Comparison of ENCODE assay signal across 34 mouse cellular contexts in genomic region chr3:86025341-86026137, GRCm38 (mm10). TPM values are rescaled to one million over a fixed set of nuclear protein-coding genes. Genes with fewer than 3 reads are reported as not detected.
A peak's percentile ranks its signal among the peaks of the same experiment; 100 is the strongest.
DNase-seq lines count a peak whose midpoint lies in the region; ATAC-seq and TF ChIP-seq lines count a peak whose summit lies in the region.
"Had no signal": no experiment of that assay in that cellular context is flagged by ENCODE, and none has a peak within 500 bp of the region (broad histone marks: within the 10 kb centered on the region; RNA-seq: fewer than 3 reads in every experiment).

No protein-coding gene starts in this region.

- H3K4me1 ChIP-seq in limb, embryonic 12.5 days (replicated peaks), result peaks cover 38% of the 10 kb centered on the region
- H3K4me1 ChIP-seq in liver, embryonic 11.5 days (replicated peaks; ENCODE audit: control insufficient read depth, insufficient read depth, low read length), result 0 out of 2 replicates have a peak, but pooled peaks cover 3% of the 10 kb centered on the region
- H3K4me1 ChIP-seq: forebrain, embryonic 10.5 days; forebrain, embryonic 13.5 days; hindbrain, embryonic 12.5 days; hindbrain, embryonic 15.5 days; intestine, embryonic 15.5 days had no signal

- no peak overlapping the region for H3K4me2 ChIP-seq in limb, embryonic 12.5 days
- H3K4me2 ChIP-seq in liver, embryonic 11.5 days, result no peak overlapping the region
- H3K4me2 ChIP-seq: forebrain, embryonic 13.5 days; heart, embryonic 13.5 days; hindbrain, embryonic 12.5 days; hindbrain, embryonic 15.5 days; intestine, embryonic 15.5 days had no signal

- peak overlapping the region; percentile 6; the same call in 1 of the 2 replicates for H3K27ac ChIP-seq in layer of hippocampus, adult 2 months
- H3K27ac ChIP-seq in limb, embryonic 12.5 days, result 0 out of 2 replicates have a peak overlapping the region, but pooled peaks have one; percentile 5
- H3K27ac ChIP-seq in liver, embryonic 11.5 days (ENCODE audit: low read depth, low read length), result no peak overlapping the region
- H3K27ac ChIP-seq: forebrain, embryonic 10.5 days; forebrain, embryonic 13.5 days; heart, embryonic 13.5 days; hindbrain, embryonic 12.5 days; hindbrain, embryonic 15.5 days; intestine, embryonic 15.5 days had no signal

- no peaks in the 10 kb centered on the region for H3K36me3 ChIP-seq in limb, embryonic 12.5 days
- no peaks in the 10 kb centered on the region for H3K36me3 ChIP-seq in liver, embryonic 11.5 days (ENCODE audit: control insufficient read depth, insufficient read depth, low read length)
- H3K36me3 ChIP-seq: forebrain, embryonic 10.5 days; G1E; heart, embryonic 13.5 days; hindbrain, embryonic 12.5 days; hindbrain, embryonic 15.5 days; intestine, embryonic 15.5 days had no signal

- H3K27me3 ChIP-seq in limb, embryonic 12.5 days, result no peaks in the 10 kb centered on the region
- no peaks in the 10 kb centered on the region for H3K27me3 ChIP-seq in liver, embryonic 11.5 days (replicated peaks; ENCODE audit: control insufficient read depth, insufficient read depth, low read length)
- H3K27me3 ChIP-seq: forebrain, embryonic 13.5 days; hindbrain, embryonic 12.5 days; hindbrain, embryonic 15.5 days; intestine, embryonic 15.5 days; Patski had no signal

- H3K9ac ChIP-seq in limb, embryonic 12.5 days (replicated peaks), result no peak overlapping the region
- H3K9ac ChIP-seq in liver, embryonic 11.5 days (ENCODE audit: low read depth, low read length), result no peak overlapping the region
- H3K9ac ChIP-seq: forebrain, embryonic 13.5 days; heart, embryonic 13.5 days; hindbrain, embryonic 12.5 days; hindbrain, embryonic 15.5 days; intestine, embryonic 15.5 days had no signal

- no peak for TF ChIP-seq CTCF in layer of hippocampus, adult 2 months (conservative IDR thresholded peaks at IDR 0.05)

- no peak for ATAC-seq in limb, embryonic 12.5 days (ENCODE audit: insufficient number of reproducible peaks, insufficient read depth, low FRiP score, low TSS enrichment, low read depth)
- no peak for ATAC-seq in liver, embryonic 11.5 days (replicated peaks; ENCODE audit: low FRiP score)
- ATAC-seq: activated CD4-positive, CD25-positive, alpha-beta regulatory T cell, adult 4 months; forebrain, embryonic 13.5 days; forebrain, embryonic 16.5 days; intestine, embryonic 15.5 days; Patski had no signal

- no peaks in the 10 kb centered on the region for H3K9me3 ChIP-seq in limb, embryonic 12.5 days
- no peaks in the 10 kb centered on the region for H3K9me3 ChIP-seq in liver, embryonic 11.5 days (ENCODE audit: control insufficient read depth, low read length)
- H3K9me3 ChIP-seq: forebrain, embryonic 10.5 days; forebrain, embryonic 13.5 days; G1E; heart, embryonic 13.5 days; hindbrain, embryonic 12.5 days; hindbrain, embryonic 15.5 days; intestine, embryonic 15.5 days had no signal

- DNase-seq in heart, adult 11 months, result peak; percentile 63
- no peak for DNase-seq in heart, adult 8-10 months (ENCODE audit: low spot score)
- no peak for DNase-seq in layer of hippocampus, adult 2 months (ENCODE audit: low spot score in 2 of 2)
- DNase-seq in layer of hippocampus, postnatal 14 days (ENCODE audit: low spot score in 2 of 2), result no peak
- DNase-seq in R1 (ENCODE audit: low read depth, low spot score), result peak; percentile 96
- DNase-seq in right cerebral cortex, adult 18-20 months, result no peak
- no peak for DNase-seq in liver, embryonic 11.5 days (ENCODE audit: low spot score)
- DNase-seq: adrenal gland, adult 8-10 months; adrenal gland, postnatal 25 days; B cell, adult 2 months; cerebellum, adult 11-12 months; cerebellum, adult 8-10 months; cerebellum, postnatal 14 days; gastrocnemius, postnatal 10 days; gastrocnemius, postnatal 36 days had no signal

- WGBS in limb, embryonic 12.5 days, result 95% methylated on average over 20 of the region's 20 CpGs
- 91% methylated on average over 20 of the region's 20 CpGs for WGBS in liver, embryonic 11.5 days

- no peak overlapping the region for H3K4me3 ChIP-seq in layer of hippocampus, adult 2 months
- H3K4me3 ChIP-seq in limb, embryonic 12.5 days (replicated peaks), result no peak overlapping the region
- H3K4me3 ChIP-seq in liver, embryonic 11.5 days (ENCODE audit: low read depth, low read length), result no peak overlapping the region
- H3K4me3 ChIP-seq: forebrain, embryonic 10.5 days; forebrain, embryonic 13.5 days; heart, embryonic 13.5 days; hindbrain, embryonic 12.5 days; hindbrain, embryonic 15.5 days; intestine, embryonic 15.5 days had no signal

RNA-seq across cellular contexts. Expression of gene Prss48, which starts 23.2 kb away (rescaled TPM):
- total RNA-seq in heart, adult 8-10 months (2022), result not detected
- total RNA-seq in layer of hippocampus, adult 2 months (2021), result not detected
- not detected for total RNA-seq in layer of hippocampus, postnatal 14 days (2021)
- not detected in 2 replicates for polyA plus RNA-seq in limb, embryonic 12.5 days (2016; fragmentation: Nextera tagmentation; extraction: Ambion mirVana)
- polyA plus RNA-seq in liver, embryonic 11.5 days (2014; fragmentation: Nextera tagmentation; extraction: Ambion mirVana), result 0.30 TPM in 1 of 2 replicates, not detected in the other
- total RNA-seq: adrenal gland, adult 8-10 months; adrenal gland, postnatal 25 days; G1E; gastrocnemius, adult 18-20 months; gastrocnemius, postnatal 10 days; gastrocnemius, postnatal 36 days; granulocyte monocyte progenitor cell, adult 5-6 weeks; heart, postnatal 25 days; hematopoietic stem cell, adult 5-6 weeks had no signal
- polyA plus RNA-seq: activated CD4-positive, CD25-positive, alpha-beta regulatory T cell, adult 4 months; brain, embryonic 14.5 days; embryonic facial prominence, embryonic 11.5 days; embryonic facial prominence, embryonic 14.5 days; forebrain, embryonic 10.5 days; forebrain, embryonic 13.5 days; forebrain, embryonic 16.5 days; G1E; heart, embryonic 13.5 days; heart, embryonic 16.5 days; hindbrain, embryonic 12.5 days; hindbrain, embryonic 15.5 days; Patski had no signal

RNA-seq across cellular contexts. Expression of gene Sh3d19, which starts 54.6 kb away (rescaled TPM):
- 10 to 100 TPM; 17.8 to 23.5 (median 20.5) TPM for total RNA-seq in heart, adult 8-10 months (2022)
- 10 to 100 TPM; 19.1 to 27.2 TPM for total RNA-seq in layer of hippocampus, adult 2 months (2021)
- 10 to 100 TPM; 40.6 to 42.5 TPM for total RNA-seq in layer of hippocampus, postnatal 14 days (2021)
- 20.6 and 22.2 TPM in 2 replicates for polyA plus RNA-seq in limb, embryonic 12.5 days (2016; fragmentation: Nextera tagmentation; extraction: Ambion mirVana)
- polyA plus RNA-seq in liver, embryonic 11.5 days (2014; fragmentation: Nextera tagmentation; extraction: Ambion mirVana), result 17.9 and 20.7 TPM in 2 replicates

Comparison
In these comparisons a context has a peak if more than half of its experiments do, and no peak if none do; other contexts are left out.
1. DNase-seq: peak in heart, adult 11 months (single experiment) and R1 (single experiment); none in heart, adult 8-10 months (single experiment), layer of hippocampus, adult 2 months (0 of 2), layer of hippocampus, postnatal 14 days (0 of 2), right cerebral cortex, adult 18-20 months (single experiment) and liver, embryonic 11.5 days (single experiment).